Mouse (Mus musculus): ENCODE data around the gene Trpv4. TPM values are rescaled to one million over a fixed set of nuclear protein-coding genes. Genes with fewer than 3 reads are reported as not detected.

Gene Trpv4
- polyA plus RNA-seq, 1 experiment from 2014 or later: 18.6 TPM

GRCm38 (mm10) chr5:114645916-114646315 is 12.3 kb downstream of the Trpv4 start:
- H3K9me3 ChIP-seq (ENCODE audit: control insufficient read depth, low read length): no peaks in the 10 kb centered on the region
- no peak overlapping the region for H3K4me2 ChIP-seq (replicated peaks; ENCODE audit: low read depth, low read length)
- no peak overlapping the region for H3K9ac ChIP-seq (ENCODE audit: low read depth, low read length)
- no peak overlapping the region for H3K27ac ChIP-seq (ENCODE audit: low read depth, low read length)
- no peak for ATAC-seq (ENCODE audit: low FRiP score, low TSS enrichment)
- H3K27me3 ChIP-seq (ENCODE audit: control insufficient read depth, insufficient read depth, low read length): no peaks in the 10 kb centered on the region
- H3K4me3 ChIP-seq (ENCODE audit: low read length): no peak overlapping the region
- H3K36me3 ChIP-seq (ENCODE audit: control insufficient read depth, insufficient read depth, low read length): no peaks in the 10 kb centered on the region
- 92% methylated on average over 5 of the region's 5 CpGs for WGBS
- peaks cover 24% of the 10 kb centered on the region for H3K4me1 ChIP-seq (ENCODE audit: control insufficient read depth, insufficient read depth, low read length)

- Histone ChIP-seq H3K27ac (ENCODE audit: low read depth, low read length) (no peak overlapping the region), H3K36me3 (ENCODE audit: control insufficient read depth, insufficient read depth, low read length) (no peaks in the 10 kb centered on the region), H3K4me3 (ENCODE audit: low read length) (no peak overlapping the region), H3K9ac (ENCODE audit: low read depth, low read length) (no peak overlapping the region), H3K4me1 (ENCODE audit: control insufficient read depth, insufficient read depth, low read length) (peaks cover 19% of the 10 kb centered on the region), H3K27me3 (ENCODE audit: control insufficient read depth, insufficient read depth, low read length) (no peaks in the 10 kb centered on the region), H3K4me2 (replicated peaks; ENCODE audit: low read depth, low read length) (no peak overlapping the region), H3K9me3 (ENCODE audit: control insufficient read depth, low read length) (no peaks in the 10 kb centered on the region)
- no peak for ATAC-seq (ENCODE audit: low FRiP score, low TSS enrichment)
- WGBS: 45% methylated on average over 6 of the region's 6 CpGs
Measured at GRCm38 (mm10) chr5:114644918-114645317, 13.3 kb downstream of the Trpv4 start.

DNA sequence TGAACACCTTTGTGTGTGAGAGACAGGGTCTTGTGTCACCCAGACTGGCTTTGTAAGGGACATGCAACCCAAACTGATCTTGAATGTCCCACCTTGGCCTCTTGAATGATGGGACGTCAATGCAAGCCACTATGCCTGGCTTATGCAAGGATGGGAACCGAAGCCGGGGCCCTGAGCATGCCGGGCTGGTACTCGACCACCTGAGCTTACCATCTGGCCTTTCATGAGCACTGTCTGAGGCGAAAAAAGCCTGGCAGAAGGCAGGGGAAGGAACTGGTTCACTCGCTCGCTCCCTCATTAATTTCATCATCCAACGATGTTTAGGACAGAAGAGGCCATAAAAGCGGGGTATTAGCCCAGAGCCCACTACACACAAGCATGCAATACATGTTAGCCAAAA is 17.4 kb downstream of the Trpv4 start:
- no peaks in the 10 kb centered on the region for H3K36me3 ChIP-seq (ENCODE audit: control insufficient read depth, insufficient read depth, low read length)
- H3K27ac ChIP-seq (ENCODE audit: low read depth, low read length): no peak overlapping the region
- H3K4me1 ChIP-seq (ENCODE audit: control insufficient read depth, insufficient read depth, low read length): peaks cover 9% of the 10 kb centered on the region
- H3K4me3 ChIP-seq (ENCODE audit: low read length): no peak overlapping the region
- WGBS: 75% methylated on average over 10 of the region's 10 CpGs
- no peak overlapping the region for H3K4me2 ChIP-seq (replicated peaks; ENCODE audit: low read depth, low read length)
- no peak overlapping the region for H3K9ac ChIP-seq (ENCODE audit: low read depth, low read length)
- ATAC-seq (ENCODE audit: low FRiP score, low TSS enrichment): no peak
- H3K27me3 ChIP-seq (ENCODE audit: control insufficient read depth, insufficient read depth, low read length): no peaks in the 10 kb centered on the region
- H3K9me3 ChIP-seq (ENCODE audit: control insufficient read depth, low read length): no peaks in the 10 kb centered on the region

DNA sequence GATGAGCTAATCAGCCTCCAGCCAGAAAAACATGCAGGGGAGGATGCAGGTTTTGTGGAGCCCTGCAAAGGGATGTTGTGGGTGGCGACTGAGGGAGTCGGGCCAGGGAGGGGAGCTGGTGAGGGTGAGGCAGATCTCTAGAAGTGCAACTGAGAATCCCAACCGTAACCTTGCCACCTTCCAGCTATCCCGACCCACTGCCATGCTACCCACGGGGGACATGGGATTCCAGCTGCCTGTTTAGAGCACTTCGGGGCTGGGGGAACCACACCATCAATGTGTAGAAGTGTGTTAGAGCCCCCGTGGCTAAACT is 18.6 kb downstream of the Trpv4 start:
- Histone ChIP-seq H3K4me3 (ENCODE audit: low read length) (0 out of 2 replicates have a peak overlapping the region, but pooled peaks have one; percentile 6), H3K9me3 (ENCODE audit: control insufficient read depth, low read length) (no peaks in the 10 kb centered on the region), H3K9ac (ENCODE audit: low read depth, low read length) (no peak overlapping the region), H3K36me3 (ENCODE audit: control insufficient read depth, insufficient read depth, low read length) (no peaks in the 10 kb centered on the region), H3K4me1 (ENCODE audit: control insufficient read depth, insufficient read depth, low read length) (peaks cover 9% of the 10 kb centered on the region), H3K27me3 (ENCODE audit: control insufficient read depth, insufficient read depth, low read length) (no peaks in the 10 kb centered on the region), H3K4me2 (replicated peaks; ENCODE audit: low read depth, low read length) (peak overlapping the region; percentile 38), H3K27ac (ENCODE audit: low read depth, low read length) (no peak overlapping the region)
- WGBS: 16% methylated on average over 7 of the region's 7 CpGs
- ATAC-seq (ENCODE audit: low FRiP score, low TSS enrichment): peak; percentile 44; the same call in 1 of the 2 replicates

GRCm38 (mm10) chr5:114638769-114639644 is 19.2 kb downstream of the Trpv4 start:
- peaks cover 9% of the 10 kb centered on the region for H3K4me1 ChIP-seq (ENCODE audit: control insufficient read depth, insufficient read depth, low read length)
- H3K4me3 ChIP-seq (ENCODE audit: low read length): 0 out of 2 replicates have a peak overlapping the region, but pooled peaks have one; percentile 6
- no peak overlapping the region for H3K9ac ChIP-seq (ENCODE audit: low read depth, low read length)
- 15% methylated on average over 22 of the region's 22 CpGs for WGBS
- H3K36me3 ChIP-seq (ENCODE audit: control insufficient read depth, insufficient read depth, low read length): no peaks in the 10 kb centered on the region
- H3K27me3 ChIP-seq (ENCODE audit: control insufficient read depth, insufficient read depth, low read length): no peaks in the 10 kb centered on the region
- H3K27ac ChIP-seq (ENCODE audit: low read depth, low read length): no peak overlapping the region
- no peaks in the 10 kb centered on the region for H3K9me3 ChIP-seq (ENCODE audit: control insufficient read depth, low read length)
- peak; percentile 75 for ATAC-seq (ENCODE audit: low FRiP score, low TSS enrichment)
- peak overlapping the region; percentile 38 for H3K4me2 ChIP-seq (replicated peaks; ENCODE audit: low read depth, low read length)

DNA sequence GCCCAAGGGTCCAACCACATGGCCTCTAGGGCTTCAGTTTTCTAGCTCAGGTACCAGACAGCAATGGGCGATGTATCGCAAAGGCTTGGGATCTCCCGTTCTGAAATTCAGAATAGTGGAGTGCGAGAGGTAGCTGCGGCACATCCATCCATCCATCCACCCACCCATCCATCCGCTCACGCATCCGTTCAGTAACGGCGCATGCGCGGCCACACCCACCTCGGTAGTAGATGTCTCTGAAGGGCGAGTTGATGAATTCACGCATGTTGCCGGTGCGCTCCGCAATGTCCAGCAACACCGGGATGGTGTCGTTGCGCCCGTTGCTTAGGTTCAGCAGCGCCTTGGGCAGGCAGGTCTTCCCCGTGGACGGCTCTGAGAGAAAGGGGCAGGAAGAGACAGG is 22.1 kb downstream of the Trpv4 start:
- Histone ChIP-seq H3K4me1 (ENCODE audit: control insufficient read depth, insufficient read depth, low read length) (peaks cover 9% of the 10 kb centered on the region), H3K4me2 (replicated peaks; ENCODE audit: low read depth, low read length) (no peak overlapping the region), H3K9ac (ENCODE audit: low read depth, low read length) (no peak overlapping the region), H3K36me3 (ENCODE audit: control insufficient read depth, insufficient read depth, low read length) (no peaks in the 10 kb centered on the region), H3K4me3 (ENCODE audit: low read length) (no peak overlapping the region), H3K9me3 (ENCODE audit: control insufficient read depth, low read length) (no peaks in the 10 kb centered on the region), H3K27ac (ENCODE audit: low read depth, low read length) (no peak overlapping the region), H3K27me3 (ENCODE audit: control insufficient read depth, insufficient read depth, low read length) (no peaks in the 10 kb centered on the region)
- 82% methylated on average over 25 of the region's 25 CpGs for WGBS
- ATAC-seq (ENCODE audit: low FRiP score, low TSS enrichment): no peak

DNA sequence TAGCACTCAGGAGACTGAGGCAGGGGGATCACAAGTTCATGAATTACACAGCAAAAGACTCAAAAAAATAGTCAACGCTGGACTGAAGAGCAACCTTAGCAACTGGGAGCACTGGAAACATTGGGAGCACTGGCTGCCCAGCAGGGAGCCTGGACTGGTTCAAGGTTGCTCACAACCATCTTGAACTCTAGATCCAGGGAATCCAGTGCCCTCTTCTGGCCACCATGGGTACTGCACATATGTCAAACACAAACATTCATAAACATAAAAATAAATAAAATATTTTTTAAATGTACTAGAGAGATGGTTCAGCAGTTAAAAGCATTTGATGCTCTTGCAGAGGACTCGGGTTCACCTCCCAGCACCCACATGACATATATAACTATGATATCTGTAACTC is 26.9 kb downstream of the Trpv4 start:
- Histone ChIP-seq H3K36me3 (ENCODE audit: control insufficient read depth, insufficient read depth, low read length) (no peaks in the 10 kb centered on the region), H3K27me3 (ENCODE audit: control insufficient read depth, insufficient read depth, low read length) (no peaks in the 10 kb centered on the region), H3K9me3 (ENCODE audit: control insufficient read depth, low read length) (no peaks in the 10 kb centered on the region), H3K4me2 (replicated peaks; ENCODE audit: low read depth, low read length) (no peak overlapping the region), H3K27ac (ENCODE audit: low read depth, low read length) (no peak overlapping the region), H3K4me1 (ENCODE audit: control insufficient read depth, insufficient read depth, low read length) (no peaks in the 10 kb centered on the region), H3K4me3 (ENCODE audit: low read length) (no peak overlapping the region), H3K9ac (ENCODE audit: low read depth, low read length) (no peak overlapping the region)
- no peak for ATAC-seq (ENCODE audit: low FRiP score, low TSS enrichment)
- 51% methylated on average over 2 of the region's 2 CpGs for WGBS

- Histone ChIP-seq H3K36me3 (ENCODE audit: control insufficient read depth, insufficient read depth, low read length) (no peaks in the 10 kb centered on the region), H3K27ac (ENCODE audit: low read depth, low read length) (no peak overlapping the region), H3K4me2 (replicated peaks; ENCODE audit: low read depth, low read length) (no peak overlapping the region), H3K4me3 (ENCODE audit: low read length) (no peak overlapping the region), H3K9ac (ENCODE audit: low read depth, low read length) (no peak overlapping the region), H3K4me1 (ENCODE audit: control insufficient read depth, insufficient read depth, low read length) (no peaks in the 10 kb centered on the region), H3K9me3 (ENCODE audit: control insufficient read depth, low read length) (no peaks in the 10 kb centered on the region), H3K27me3 (ENCODE audit: control insufficient read depth, insufficient read depth, low read length) (no peaks in the 10 kb centered on the region)
- 16% methylated on average over 3 of the region's 3 CpGs for WGBS
- 0 out of 2 replicates have a peak, but pooled peaks have one; percentile 16 for ATAC-seq (ENCODE audit: low FRiP score, low TSS enrichment)
Measured at GRCm38 (mm10) chr5:114625590-114625989, 32.6 kb downstream of the Trpv4 start.

- Histone ChIP-seq H3K36me3 (ENCODE audit: control insufficient read depth, insufficient read depth, low read length) (no peaks in the 10 kb centered on the region), H3K4me2 (replicated peaks; ENCODE audit: low read depth, low read length) (no peak overlapping the region), H3K27me3 (ENCODE audit: control insufficient read depth, insufficient read depth, low read length) (no peaks in the 10 kb centered on the region), H3K4me3 (ENCODE audit: low read length) (no peak overlapping the region), H3K27ac (ENCODE audit: low read depth, low read length) (no peak overlapping the region), H3K9ac (ENCODE audit: low read depth, low read length) (no peak overlapping the region), H3K9me3 (ENCODE audit: control insufficient read depth, low read length) (no peaks in the 10 kb centered on the region), H3K4me1 (ENCODE audit: control insufficient read depth, insufficient read depth, low read length) (no peaks in the 10 kb centered on the region)
- 39% methylated on average over 6 of the region's 6 CpGs for WGBS
- ATAC-seq (ENCODE audit: low FRiP score, low TSS enrichment): no peak
Measured at GRCm38 (mm10) chr5:114620305-114620704, 37.9 kb downstream of the Trpv4 start.

All from kidney, embryonic 14.5 days (tissue).